Mouse (Mus musculus): ENCODE data around the gene Pmfbp1. TPM values are rescaled to one million over a fixed set of nuclear protein-coding genes. Genes with fewer than 3 reads are reported as not detected.

The Pmfbp1 gene
- total RNA-seq (2023): not detected

DNA sequence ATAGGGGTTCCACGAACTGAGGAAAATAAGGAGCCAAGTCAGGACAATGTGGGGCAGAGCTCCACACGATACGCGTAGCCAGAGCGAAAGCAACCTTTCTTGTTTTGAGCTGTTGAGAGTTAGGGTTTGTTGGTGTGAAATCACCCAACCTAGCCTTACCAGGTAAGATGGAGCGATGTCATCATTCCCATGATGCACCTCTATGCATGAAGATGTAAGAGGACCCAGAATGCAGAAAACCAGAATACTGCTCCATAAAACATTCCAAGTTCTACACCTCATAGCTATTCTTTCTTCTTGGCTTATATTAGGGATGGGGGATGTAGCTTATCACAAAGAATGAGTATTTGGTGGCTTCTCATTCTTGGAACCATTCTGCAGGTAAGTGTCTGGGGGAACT is at the start of gene Pmfbp1:
Gene Pmfbp1, plus strand, starts transcription at position 301 of the 400 bp plus-strand sequence.

DNA sequence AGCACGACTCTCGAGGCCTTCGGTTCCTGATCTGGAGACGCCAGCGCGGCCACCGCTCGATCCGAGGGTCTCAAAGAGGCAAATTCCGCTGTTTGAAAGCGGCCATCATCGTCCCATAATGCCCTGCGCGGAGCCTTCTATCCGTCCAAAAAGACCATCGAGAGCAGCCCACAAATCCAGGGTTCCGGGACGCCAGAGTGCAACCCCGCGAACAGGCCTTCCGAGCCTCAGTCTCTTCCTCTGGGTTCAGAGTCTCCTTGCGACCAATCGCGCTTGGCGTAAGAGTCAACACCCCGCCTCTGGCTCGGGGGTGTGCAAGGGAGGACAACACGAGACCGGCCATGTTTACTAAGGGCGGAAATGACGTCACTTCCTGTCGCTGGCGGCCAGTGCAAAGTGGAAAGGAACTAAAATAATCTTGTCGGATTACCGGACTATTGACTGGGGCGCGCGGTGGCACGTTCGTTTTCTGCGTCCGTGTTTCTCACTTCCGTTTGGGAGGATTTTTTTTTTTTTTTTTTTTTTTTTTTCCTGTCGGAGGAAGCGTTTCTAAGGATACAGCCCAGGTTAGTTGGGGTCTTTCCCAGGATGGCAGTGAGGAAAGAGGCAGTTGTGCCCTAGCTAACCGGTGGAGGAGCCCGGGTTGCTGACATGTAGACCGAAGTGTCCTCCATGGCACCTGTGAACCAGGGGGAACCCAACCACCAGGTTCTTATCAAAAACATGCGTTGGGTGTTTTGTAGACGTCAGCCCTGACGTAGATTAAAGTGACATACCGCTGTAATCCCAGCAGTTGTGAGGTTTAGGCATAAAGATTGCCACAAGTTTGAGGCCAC is 71.9 kb downstream of the Pmfbp1 start, which contains the start of the genes Dhx38 and Txnl4b:
Gene Dhx38, minus strand, starts transcription at position 364 of the 836 bp plus-strand sequence.
Gene Txnl4b, plus strand, starts transcription at position 395 of the 836 bp plus-strand sequence.

DNA sequence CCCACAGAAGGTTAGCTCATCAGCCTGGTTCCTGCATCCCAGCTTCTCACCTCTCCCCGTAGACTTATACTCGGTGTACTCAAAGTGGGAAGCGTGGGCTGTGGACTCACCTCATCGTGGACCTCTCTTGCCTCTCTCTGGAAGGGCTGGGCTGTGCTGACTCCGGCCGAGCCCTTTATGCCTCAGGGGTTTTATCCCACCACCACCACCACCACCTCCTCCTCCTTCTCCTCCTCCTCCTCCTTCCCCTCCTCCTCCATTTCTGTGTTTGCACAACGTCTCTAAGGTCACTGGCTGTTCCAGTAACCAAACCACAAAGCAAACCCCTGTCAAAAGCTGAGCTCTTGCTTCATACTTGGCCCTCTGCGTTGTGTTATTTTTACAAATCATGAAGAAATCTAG is 85.1 kb downstream of the Pmfbp1 start, which contains the start of gene Hp:
Gene Hp, minus strand, starts transcription at position 273 of the 402 bp plus-strand sequence.

Other genes starting within 250 kb of the Pmfbp1 start
- 10 to 100 TPM; 70.4 to 77.3 TPM for gene Dhx38, start 71.8 kb downstream of the Pmfbp1 start, total RNA-seq (2023)
- 1 to 10 TPM; 6.0 to 7.5 TPM for gene Txnl4b, start 71.9 kb downstream of the Pmfbp1 start, total RNA-seq (2023)
- under 1 TPM in 1 of 2 experiments, not detected in 1; 0.81 TPM for gene Hp, start 85.1 kb downstream of the Pmfbp1 start, total RNA-seq (2023)
- 10 to 100 TPM; 27.1 to 32.7 TPM for gene Dhodh, start 114.6 kb downstream of the Pmfbp1 start, total RNA-seq (2023)
- 1 to 10 TPM in 1 of 2 experiments, under 1 TPM in 1; 0.96 to 1.3 TPM for gene Pkd1l3, start 120.5 kb downstream of the Pmfbp1 start, total RNA-seq (2023)
- gene Ist1, start 199.2 kb downstream of the Pmfbp1 start, total RNA-seq (2023): 100 to 1,000 TPM; 117 to 121 TPM
- 10 to 100 TPM; 27.5 to 27.9 TPM for gene Zfp821, start 211.5 kb downstream of the Pmfbp1 start, total RNA-seq (2023)
- gene Atxn1l, start 243.7 kb downstream of the Pmfbp1 start, total RNA-seq (2023): 10 to 100 TPM; 35.0 to 43.2 TPM

Data from B cell, adult 67 days (primary cell).